Mouse (Mus musculus) stomach, adult 2 months (tissue): Measurements from ENCODE around the gene Gm14214. TPM values are rescaled to one million over a fixed set of nuclear protein-coding genes. Genes with fewer than 3 reads are reported as not detected.

ENCODE experiments used
- polyA plus RNA-seq: library from polyadenylated mRNA; depleted of rRNA; stranded (reverse); fragments of >200 nt; gene quantifications from 2 replicates; pipeline ENCODE4 v1.2.3, GENCODE M21; 2012; rRNA removed

Gene Gm14214
- not detected in 2 replicates for polyA plus RNA-seq

GRCm38 (mm10) chr2:154769930-154770329, at the start of gene Gm14214:
Gene Gm14214 (minus strand): TSS chr2:154770030.

GRCm38 (mm10) chr2:154790656-154791483, 21.0 kb upstream of the Gm14214 start, which contains the start of the genes Raly and a:
Gene Raly (plus strand): TSS chr2:154791096.
Gene a (plus strand): TSS chr2:154791402.

Other genes starting within 250 kb of the Gm14214 start
- gene 1700003F12Rik, start 222.9 kb downstream of the Gm14214 start, polyA plus RNA-seq = 0.65 TPM in 1 of 2 replicates, not detected in the other
- 0.04 and 0.14 TPM in 2 replicates for gene Actl10, start 218.3 kb downstream of the Gm14214 start, polyA plus RNA-seq
- gene Necab3, start 211.1 kb downstream of the Gm14214 start, polyA plus RNA-seq = 0.08 and 0.11 TPM in 2 replicates
- gene E2f1, start 200.1 kb downstream of the Gm14214 start, polyA plus RNA-seq = 2.6 and 3.6 TPM in 2 replicates
- gene Pxmp4, start 166.3 kb downstream of the Gm14214 start, polyA plus RNA-seq = 31.1 and 40.7 TPM in 2 replicates
- gene Zfp341, start 156.7 kb downstream of the Gm14214 start, polyA plus RNA-seq = 2.7 and 2.8 TPM in 2 replicates
- gene 4930519P11Rik, start 156.6 kb downstream of the Gm14214 start, polyA plus RNA-seq = 0.63 TPM in 2 replicates
- 32.9 and 39.2 TPM in 2 replicates for gene Chmp4b, start 118.3 kb downstream of the Gm14214 start, polyA plus RNA-seq
- 66.9 and 107 TPM in 2 replicates for gene Raly, start 21.1 kb upstream of the Gm14214 start, polyA plus RNA-seq
- 0.21 TPM in 1 of 2 replicates, not detected in the other for gene a, start 21.4 kb upstream of the Gm14214 start, polyA plus RNA-seq
- 0.83 and 1.5 TPM in 2 replicates for gene Eif2s2, start 122.9 kb upstream of the Gm14214 start, polyA plus RNA-seq
- gene Gm14226, start 248.2 kb upstream of the Gm14214 start, polyA plus RNA-seq = 0.01 TPM in 1 of 2 replicates, not detected in the other